Mouse (Mus musculus) cerebellum, adult 2 months (tissue): ENCODE results near the gene Elobl.

Experiments
- CTCF ChIP-seq: fragments of 200-500 bp; IDR thresholded peaks from 2 replicates; pipeline ENCODE4 v1.5.1; 2011; ENCODE audit warnings: low read depth, mild to moderate bottlenecking, control low read depth, low read length, moderate library complexity, borderline replicate concordance; ENCODE audit not compliant: insufficient read depth
- POLR2A ChIP-seq: fragments of 200-500 bp; IDR thresholded peaks from 2 replicates; pipeline ENCODE4 v1.6.1; 2011; ENCODE audit warnings: low read length, control low read depth, borderline replicate concordance; ENCODE audit not compliant: insufficient read depth

DNA sequence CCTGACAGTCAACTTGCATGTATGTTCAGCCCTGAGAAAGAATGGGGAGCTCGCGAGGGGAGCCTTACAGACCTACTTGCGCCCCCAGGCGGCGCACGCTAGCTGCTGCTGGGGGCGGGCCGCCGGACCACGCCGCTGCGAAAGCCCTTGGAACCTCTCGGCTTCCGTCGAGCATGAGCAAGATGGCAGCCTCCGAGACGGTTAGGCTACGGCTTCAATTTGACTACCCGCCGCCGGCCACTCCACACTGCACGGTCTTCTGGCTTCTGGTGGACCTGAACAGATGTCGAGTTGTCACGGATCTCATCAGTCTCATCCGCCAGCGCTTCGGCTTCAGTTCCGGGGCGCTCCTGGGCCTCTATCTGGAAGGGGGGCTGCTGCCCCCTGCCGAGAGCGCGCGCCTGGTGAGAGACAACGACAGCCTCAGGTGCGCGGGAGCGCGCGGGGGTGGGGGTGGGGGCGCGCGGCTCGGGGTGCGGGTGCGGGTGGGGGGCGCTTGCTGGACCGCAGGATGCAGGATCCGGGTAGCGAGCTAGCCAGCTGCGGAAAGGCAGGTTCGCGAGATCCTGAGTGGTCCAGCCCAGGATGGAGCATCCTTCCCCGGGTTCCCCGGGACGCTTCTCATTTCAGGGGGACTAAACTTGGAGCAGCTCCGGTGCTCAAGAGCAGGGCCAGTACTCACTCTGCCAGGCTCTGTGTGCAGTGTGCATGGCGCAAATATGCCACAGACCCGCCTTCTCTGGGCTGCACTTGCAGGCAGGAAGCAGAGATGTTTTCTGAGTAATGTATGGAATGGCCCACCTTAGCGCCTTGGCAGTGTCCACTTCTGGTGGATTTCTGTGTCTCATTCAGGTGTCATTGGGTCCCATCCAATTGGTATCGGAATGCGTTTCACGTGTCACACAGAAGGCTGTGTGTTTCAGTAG, 7.3 kb upstream of the Elobl start:
- TF ChIP-seq CTCF (peak; percentile 81), POLR2A (peak; percentile 53; the same call in 1 of the 2 replicates)
